Mouse (Mus musculus) small intestine, adult 2 months (tissue): ENCODE measurements around the gene Lrrc1. TPM values are rescaled to one million over a fixed set of nuclear protein-coding genes. Genes with fewer than 3 reads are reported as not detected.

Source experiments
- H3K27ac ChIP-seq: fragments of 200-500 bp; 2 replicates; pipeline ENCODE4 v1.5.1; 2012; ENCODE audit warnings: low read depth, low read length, control low read depth, inconsistent platforms; ENCODE audit not compliant: insufficient read depth
- H3K27me3 ChIP-seq: fragments of 200-500 bp; 2 replicates; pipeline ENCODE4 v1.6.1; 2012; ENCODE audit warnings: mild to moderate bottlenecking, moderate library complexity, low read length, inconsistent platforms; ENCODE audit not compliant: control insufficient read depth, insufficient read depth
- H3K36me3 ChIP-seq: fragments of 200-500 bp; 2 replicates; pipeline ENCODE4 v1.6.1; 2012; ENCODE audit warnings: mild to moderate bottlenecking, low read length, control low read depth, inconsistent platforms; ENCODE audit not compliant: control insufficient read depth, insufficient read depth
- H3K4me1 ChIP-seq: fragments of 200-500 bp; 2 replicates; pipeline ENCODE4 v1.6.1; 2012; ENCODE audit warnings: low read length, inconsistent platforms, mixed read lengths; ENCODE audit not compliant: control insufficient read depth, insufficient read depth, insufficient read length
- H3K4me3 ChIP-seq: fragments of 200-500 bp; 2 replicates; pipeline ENCODE4 v1.5.1; 2012; ENCODE audit warnings: low read depth, mild to moderate bottlenecking, control low read depth, inconsistent platforms, low read length, moderate library complexity
- CTCF ChIP-seq: fragments of 200-500 bp; IDR thresholded peaks from 2 replicates; pipeline ENCODE4 v1.5.1; 2012; ENCODE audit warnings: low read depth, mild to moderate bottlenecking, control low read depth, inconsistent platforms, low read length, moderate library complexity, mixed read lengths; ENCODE audit not compliant: insufficient replicate concordance, insufficient read length; ENCODE audit errors: extremely low read depth
- POLR2A ChIP-seq: fragments of 200-500 bp; IDR thresholded peaks from 2 replicates; pipeline ENCODE4 v1.6.1; 2012; ENCODE audit warnings: low read depth, mild to moderate bottlenecking, control low read depth, inconsistent platforms, low read length, moderate library complexity
- WGBS: fragments of 180-500 bp; shearing (Covaris S2); methylation state at CpG from one replicate; pipeline ENCODE4 v1.1.7; 2018; 5-methylcytosine and 5-hydroxymethylcytosine counted together
- polyA plus RNA-seq: library from polyadenylated mRNA; depleted of rRNA; stranded (reverse); fragments of >200 nt; gene quantifications from 2 replicates; pipeline ENCODE4 v1.2.3, GENCODE M21; 2012

The Lrrc1 gene
- polyA plus RNA-seq, 1 experiment = 112 TPM

GRCm38 (mm10) chr9:77419501-77420199 is 125.0 kb downstream of the Lrrc1 start:
- Histone ChIP-seq H3K4me1 (peaks cover 8% of the 10 kb centered on the region; the same call in 1 of the 2 replicates), H3K36me3 (no peaks in the 10 kb centered on the region), H3K27ac (no peak overlapping the region), H3K27me3 (no peaks in the 10 kb centered on the region), H3K4me3 (no peak overlapping the region)
- no peak for TF ChIP-seq POLR2A
- 72% methylated on average over 9 of the region's 9 CpGs for WGBS

GRCm38 (mm10) chr9:77418800-77419199 is 125.9 kb downstream of the Lrrc1 start:
- no peak overlapping the region for H3K4me3 ChIP-seq
- H3K27me3 ChIP-seq = no peaks in the 10 kb centered on the region
- no peaks in the 10 kb centered on the region for H3K36me3 ChIP-seq
- 87% methylated on average over 2 of the region's 2 CpGs for WGBS
- no peak for TF ChIP-seq CTCF
- no peak for TF ChIP-seq POLR2A
- H3K27ac ChIP-seq = no peak overlapping the region
- H3K4me1 ChIP-seq = peaks cover 8% of the 10 kb centered on the region; the same call in 1 of the 2 replicates

GRCm38 (mm10) chr9:77416486-77416885 is 128.2 kb downstream of the Lrrc1 start:
- TF ChIP-seq POLR2A = no peak
- TF ChIP-seq CTCF = no peak
- no peak overlapping the region for H3K4me3 ChIP-seq
- H3K27me3 ChIP-seq = no peaks in the 10 kb centered on the region
- no peaks in the 10 kb centered on the region for H3K36me3 ChIP-seq
- H3K4me1 ChIP-seq = peaks cover 3% of the 10 kb centered on the region; the same call in 1 of the 2 replicates
- WGBS = 86% methylated on average over 4 of the region's 4 CpGs
- no peak overlapping the region for H3K27ac ChIP-seq

GRCm38 (mm10) chr9:77416002-77416401 is 128.7 kb downstream of the Lrrc1 start:
- Histone ChIP-seq H3K27ac (no peak overlapping the region), H3K4me1 (peaks cover 2% of the 10 kb centered on the region; the same call in 1 of the 2 replicates), H3K36me3 (no peaks in the 10 kb centered on the region), H3K27me3 (no peaks in the 10 kb centered on the region), H3K4me3 (no peak overlapping the region)
- TF ChIP-seq CTCF (no peak), POLR2A (no peak)
- WGBS = 97% methylated on average over 7 of the region's 7 CpGs

GRCm38 (mm10) chr9:77411830-77412425 is 132.7 kb downstream of the Lrrc1 start:
- Histone ChIP-seq H3K27me3 (no peaks in the 10 kb centered on the region), H3K4me3 (no peak overlapping the region), H3K27ac (no peak overlapping the region), H3K36me3 (no peaks in the 10 kb centered on the region), H3K4me1 (no peaks in the 10 kb centered on the region)
- TF ChIP-seq POLR2A = no peak
- no peak for TF ChIP-seq CTCF
- 67% methylated on average over 3 of the region's 3 CpGs for WGBS

- WGBS = 72% methylated on average over 4 of the region's 4 CpGs
- Histone ChIP-seq H3K27ac (no peak overlapping the region), H3K27me3 (no peaks in the 10 kb centered on the region), H3K4me1 (no peaks in the 10 kb centered on the region), H3K36me3 (no peaks in the 10 kb centered on the region), H3K4me3 (no peak overlapping the region)
- TF ChIP-seq POLR2A (no peak), CTCF (no peak)
Measured at GRCm38 (mm10) chr9:77410968-77411367, 133.7 kb downstream of the Lrrc1 start.

- no peaks in the 10 kb centered on the region for H3K36me3 ChIP-seq
- H3K27me3 ChIP-seq = no peaks in the 10 kb centered on the region
- no peaks in the 10 kb centered on the region for H3K4me1 ChIP-seq
Measured at GRCm38 (mm10) chr9:77410524-77410923, 134.1 kb downstream of the Lrrc1 start.

More at GRCm38 (mm10) chr9:77410524-77410923, 134.1 kb downstream of the Lrrc1 start:
- Histone ChIP-seq H3K27ac (no peak overlapping the region), H3K4me3 (no peak overlapping the region)
- WGBS = 79% methylated on average over 7 of the region's 7 CpGs
- TF ChIP-seq CTCF (no peak), POLR2A (no peak)
